Comparison of ENCODE assay signal across 23 mouse cellular contexts in the genomic region with DNA sequence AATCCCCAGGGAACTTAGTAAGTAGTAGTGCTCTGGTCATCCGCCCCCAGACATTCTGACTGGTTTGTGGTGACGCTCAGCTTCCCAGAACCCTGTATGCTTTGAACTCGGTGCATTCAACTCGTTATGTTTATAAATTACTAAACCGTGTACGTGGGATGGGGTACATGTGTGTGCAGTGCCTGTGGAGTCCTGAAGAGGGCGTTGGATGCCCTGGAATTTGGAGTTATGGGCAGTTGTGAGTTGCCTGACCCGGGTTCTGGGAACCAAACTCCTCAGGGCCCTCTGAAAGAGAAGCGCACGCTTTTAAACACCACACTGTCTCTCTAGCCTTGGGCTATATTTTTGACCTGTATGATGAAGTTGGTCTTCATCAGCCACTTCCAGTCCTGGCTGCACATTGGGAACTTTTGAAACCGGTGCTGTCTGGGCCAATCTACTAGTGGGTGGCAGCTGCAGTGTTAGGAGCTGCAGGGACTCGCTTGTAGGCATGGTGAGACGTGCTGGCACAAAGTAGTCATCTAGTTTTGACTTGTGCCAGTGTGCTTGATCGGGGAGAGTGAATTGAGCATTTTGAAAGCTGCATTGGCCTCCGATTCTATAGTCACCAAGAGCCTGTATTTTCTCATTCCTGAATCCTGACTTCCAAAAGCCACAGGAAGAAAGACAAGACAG. TPM values are rescaled to one million over a fixed set of nuclear protein-coding genes. Genes with fewer than 3 reads are reported as not detected.
DNase-seq lines count a peak whose midpoint lies in the region; ATAC-seq and TF ChIP-seq lines count a peak whose summit lies in the region.
"Had no signal": no experiment of that assay in that cellular context is flagged by ENCODE, and none has a peak within 500 bp of the region (broad histone marks: within the 10 kb centered on the region; RNA-seq: fewer than 3 reads in every experiment).

No protein-coding gene starts in this region.

- H3K9ac ChIP-seq in hindbrain, postnatal 0 days (replicated peaks; ENCODE audit: low read length): no peak overlapping the region
- H3K9ac ChIP-seq in hindbrain, embryonic 16.5 days (ENCODE audit: low read depth, low read length): no peak overlapping the region
- H3K9ac ChIP-seq: embryonic facial prominence, embryonic 13.5 days; forebrain, embryonic 15.5 days; heart, embryonic 13.5 days; hindbrain, embryonic 12.5 days had no signal

- no peaks in the 10 kb centered on the region for H3K4me1 ChIP-seq in hindbrain, postnatal 0 days (ENCODE audit: insufficient read depth, low read length)
- H3K4me1 ChIP-seq in hindbrain, embryonic 16.5 days (ENCODE audit: control insufficient read depth, insufficient read depth, low read depth, low read length): no peaks in the 10 kb centered on the region
- no peaks in the 10 kb centered on the region for H3K4me1 ChIP-seq in E14TG2a.4 (replicated peaks; ENCODE audit: low read depth, low read length)
- peaks cover 6% of the 10 kb centered on the region for H3K4me1 ChIP-seq in cortical plate, adult 2 months (ENCODE audit: control insufficient read depth, insufficient read depth, low read length)
- H3K4me1 ChIP-seq: heart, embryonic 13.5 days had no signal

- DNase-seq in hindbrain, postnatal 0 days (ENCODE audit: low spot score): no peak
- DNase-seq in left cerebral cortex, adult 2 months (ENCODE audit: extremely low spot score in 1 of 2, low spot score in 2 of 2): no peak
- no peak for DNase-seq in left cerebral cortex, adult 11 months (ENCODE audit: low spot score)
- no peak for DNase-seq in heart, adult 11 months
- DNase-seq in heart, postnatal 25 days (ENCODE audit: low spot score): no peak
- DNase-seq: adrenal gland, postnatal 14 days; cerebellum, adult 11-12 months; cerebellum, adult 9-10 months; cerebellum, postnatal 25 days; gastrocnemius, postnatal 14 days; heart, postnatal 4 days had no signal

- H3K36me3 ChIP-seq in hindbrain, postnatal 0 days (ENCODE audit: insufficient read depth, low read length): peaks cover 7% of the 10 kb centered on the region; the same call in 1 of the 2 replicates
- H3K36me3 ChIP-seq in hindbrain, embryonic 16.5 days (ENCODE audit: control insufficient read depth, insufficient read depth, low read length): 0 out of 2 replicates have a peak, but pooled peaks cover 2% of the 10 kb centered on the region
- H3K36me3 ChIP-seq in E14TG2a.4 (ENCODE audit: insufficient read depth, low read length): peaks cover 97% of the 10 kb centered on the region

- WGBS in hindbrain, postnatal 0 days: 78% methylated on average over 15 of the region's 15 CpGs
- 83% methylated on average over 15 of the region's 15 CpGs for WGBS in hindbrain, embryonic 16.5 days

- no peak overlapping the region for H3K4me3 ChIP-seq in hindbrain, postnatal 0 days (ENCODE audit: low read length)
- no peak overlapping the region for H3K4me3 ChIP-seq in hindbrain, embryonic 16.5 days (ENCODE audit: low read length)
- H3K4me3 ChIP-seq in left cerebral cortex, adult 2 months: no peak overlapping the region
- H3K4me3 ChIP-seq in E14TG2a.4 (replicated peaks; ENCODE audit: low read length): no peak overlapping the region
- H3K4me3 ChIP-seq in cortical plate, adult 2 months (ENCODE audit: insufficient read depth, low read length): no peak overlapping the region
- H3K4me3 ChIP-seq: embryonic facial prominence, embryonic 13.5 days; forebrain, embryonic 15.5 days; heart, embryonic 13.5 days; hindbrain, embryonic 12.5 days had no signal

- no peaks in the 10 kb centered on the region for H3K27me3 ChIP-seq in hindbrain, postnatal 0 days (ENCODE audit: insufficient read depth, low read length)
- H3K27me3 ChIP-seq in hindbrain, embryonic 16.5 days (replicated peaks; ENCODE audit: control insufficient read depth, insufficient read depth, low read length): no peaks in the 10 kb centered on the region
- no peaks in the 10 kb centered on the region for H3K27me3 ChIP-seq in E14TG2a.4 (ENCODE audit: insufficient read depth, low read length)
- H3K27me3 ChIP-seq: CH12.LX; embryonic facial prominence, embryonic 13.5 days; forebrain, embryonic 15.5 days; heart, embryonic 13.5 days; hindbrain, embryonic 12.5 days had no signal

- TF ChIP-seq CTCF in hindbrain, postnatal 0 days (IDR thresholded peaks at IDR 0.05; ENCODE audit: low read depth): 0 out of 2 replicates have a peak, but pooled peaks have one; percentile 14
- TF ChIP-seq CTCF in left cerebral cortex, adult 2 months (IDR thresholded peaks at IDR 0.05): peak; percentile 16
- peak; percentile 13; the same call in 1 of the 2 replicates for TF ChIP-seq CTCF in E14TG2a.4 (conservative IDR thresholded peaks at IDR 0.05; ENCODE audit: low read length)
- TF ChIP-seq CTCF in cortical plate, adult 2 months (IDR thresholded peaks at IDR 0.05; ENCODE audit: extremely low read depth, insufficient read depth, low read length): no peak

- H3K27ac ChIP-seq in hindbrain, postnatal 0 days: no peak overlapping the region
- no peak overlapping the region for H3K27ac ChIP-seq in hindbrain, embryonic 16.5 days (ENCODE audit: low read depth, low read length)
- no peak overlapping the region for H3K27ac ChIP-seq in left cerebral cortex, adult 2 months
- peak overlapping the region; percentile 20; the same call in 1 of the 2 replicates for H3K27ac ChIP-seq in cortical plate, adult 2 months (ENCODE audit: insufficient read depth, low read length)
- H3K27ac ChIP-seq: embryonic facial prominence, embryonic 13.5 days; forebrain, embryonic 15.5 days; heart, embryonic 13.5 days; hindbrain, embryonic 12.5 days had no signal

- H3K4me2 ChIP-seq in hindbrain, postnatal 0 days (ENCODE audit: low read depth, low read length): no peak overlapping the region
- no peak overlapping the region for H3K4me2 ChIP-seq in hindbrain, embryonic 16.5 days (ENCODE audit: low read length)
- H3K4me2 ChIP-seq: embryonic facial prominence, embryonic 13.5 days; forebrain, embryonic 15.5 days; heart, embryonic 13.5 days; hindbrain, embryonic 12.5 days had no signal

- intact Hi-C loops in left cerebral cortex, adult 2 months (cut with DNase I): no loop called here
- intact Hi-C loops in heart, postnatal 25 days (cut with DNase I): no loop called here

- no peak for TF ChIP-seq POLR2A in cortical plate, adult 2 months (IDR thresholded peaks at IDR 0.05; ENCODE audit: extremely low read depth, insufficient read depth, low read length)

- ATAC-seq in hindbrain, postnatal 0 days: no peak
- no peak for ATAC-seq in hindbrain, embryonic 16.5 days
- ATAC-seq: forebrain, embryonic 15.5 days; intestine, embryonic 16.5 days had no signal

- H3K9me3 ChIP-seq in hindbrain, postnatal 0 days (ENCODE audit: low read length): no peaks in the 10 kb centered on the region
- no peaks in the 10 kb centered on the region for H3K9me3 ChIP-seq in hindbrain, embryonic 16.5 days (ENCODE audit: control insufficient read depth, low read length)
- no peaks in the 10 kb centered on the region for H3K9me3 ChIP-seq in E14TG2a.4 (ENCODE audit: low read length)
- H3K9me3 ChIP-seq: embryonic facial prominence, embryonic 13.5 days; forebrain, embryonic 15.5 days; heart, embryonic 13.5 days; hindbrain, embryonic 12.5 days had no signal

RNA-seq across cellular contexts. Expression of a gene that starts 21.6 kb away (rescaled TPM):
- 30.9 and 37.0 TPM in 2 replicates for total RNA-seq in hindbrain, postnatal 0 days (2014; rRNA removed)
- polyA plus RNA-seq in hindbrain, postnatal 0 days (2015; fragmentation: Nextera tagmentation; extraction: Ambion mirVana): 51.9 and 55.2 TPM in 2 replicates
- 63.4 and 66.0 TPM in 2 replicates for polyA plus RNA-seq in hindbrain, embryonic 16.5 days (2015; fragmentation: Nextera tagmentation; extraction: Ambion mirVana)
- total RNA-seq in left cerebral cortex, adult 2 months (2021): 10 to 100 TPM; 52.8 to 54.2 TPM
- 30.7 and 33.8 TPM in 2 replicates for polyA plus RNA-seq in cortical plate, adult 2 months (2012; rRNA removed)
- 10 to 100 TPM; 17.9 to 22.0 TPM for total RNA-seq in heart, postnatal 25 days (2021)

RNA-seq across cellular contexts. Expression of a gene that starts 21.7 kb away (rescaled TPM):
- 0.26 TPM in 1 of 2 replicates, not detected in the other for total RNA-seq in hindbrain, postnatal 0 days (2014; rRNA removed)
- 0.18 TPM in 2 replicates for polyA plus RNA-seq in hindbrain, postnatal 0 days (2015; fragmentation: Nextera tagmentation; extraction: Ambion mirVana)
- 0.14 and 0.16 TPM in 2 replicates for polyA plus RNA-seq in hindbrain, embryonic 16.5 days (2015; fragmentation: Nextera tagmentation; extraction: Ambion mirVana)
- not detected for total RNA-seq in left cerebral cortex, adult 2 months (2021)
- 0.04 and 0.13 TPM in 2 replicates for polyA plus RNA-seq in cortical plate, adult 2 months (2012; rRNA removed)
- not detected for total RNA-seq in heart, postnatal 25 days (2021)
- total RNA-seq: adrenal gland, adult 18-20 months; gastrocnemius, adult 18-20 months; granulocyte monocyte progenitor cell, adult 5-6 weeks; heart, postnatal 4 days had no signal
- polyA plus RNA-seq: embryonic facial prominence, embryonic 13.5 days; heart, embryonic 13.5 days; intestine, embryonic 16.5 days had no signal
